8 mouse cellular contexts compared by ENCODE assay signal in genomic region chr17:35909919-35910369, GRCm38 (mm10). TPM values are rescaled to one million over a fixed set of nuclear protein-coding genes. Genes with fewer than 3 reads are reported as not detected.
A peak's percentile ranks its signal among the peaks of the same experiment; 100 is the strongest.
DNase-seq lines count a peak whose midpoint lies in the region; ATAC-seq and TF ChIP-seq lines count a peak whose summit lies in the region.

Gene Atat1, minus strand, starts transcription at chr17:35910075.

- peaks cover 39% of the 10 kb centered on the region for H3K4me1 ChIP-seq in forebrain, embryonic 15.5 days
- peaks cover 8% of the 10 kb centered on the region for H3K4me1 ChIP-seq in lung, adult 2 months (ENCODE audit: control insufficient read depth, insufficient read depth, low read length)

- TF ChIP-seq CTCF in lung, adult 2 months (IDR thresholded peaks at IDR 0.05; ENCODE audit: insufficient read depth, low read length): no peak

- peak within 1 kb of the TSS; percentile 89 for H3K4me3 ChIP-seq in forebrain, embryonic 15.5 days
- peak within 1 kb of the TSS; percentile 92 for H3K4me3 ChIP-seq in lung, adult 2 months (replicated peaks; ENCODE audit: extremely low read depth, low read depth, low read length)

- 3% methylated on average over 25 of the region's 25 CpGs for whole genome bisulfite sequencing in forebrain, embryonic 15.5 days
- WGBS in lung, adult 2 months: 1% methylated on average over 25 of the region's 25 CpGs

- peaks cover 35% of the 10 kb centered on the region for H3K36me3 ChIP-seq in forebrain, embryonic 15.5 days

- peak within 1 kb of the TSS; percentile 76 for H3K4me2 ChIP-seq in forebrain, embryonic 15.5 days (replicated peaks)

- ATAC-seq in forebrain, embryonic 15.5 days (replicated peaks): peak; percentile 91
- ATAC-seq in neutrophil, adult 5-6 weeks (ENCODE audit: extremely low read depth, insufficient number of reproducible peaks, low FRiP score, poor library complexity, severe bottlenecking): peak; percentile 93

- H3K27ac ChIP-seq in forebrain, embryonic 15.5 days (replicated peaks): peak within 1 kb of the TSS; percentile 89

- peak; percentile 91 for DNase-seq in ES-CJ7 (ENCODE audit: low read depth, low spot score)
- peak; percentile 83 for DNase-seq in cerebellum, adult 11 months
- peak; percentile 89 for DNase-seq in heart, postnatal 25 days (ENCODE audit: low spot score)
- peak; percentile 90 to 96 for DNase-seq in layer of hippocampus, adult 18-20 months (ENCODE audit: low spot score in 2 of 2)
- peak; percentile 95 for DNase-seq in lung, adult 2 months
- peak; percentile 87 to 89 for DNase-seq in thymus, adult 18-20 months

- H3K9ac ChIP-seq in forebrain, embryonic 15.5 days (replicated peaks): peak within 1 kb of the TSS; percentile 92

- intact Hi-C loops in heart, postnatal 25 days (cut with DNase I): no loop called here

- no peaks in the 10 kb centered on the region for H3K9me3 ChIP-seq in forebrain, embryonic 15.5 days

- no peaks in the 10 kb centered on the region for H3K27me3 ChIP-seq in forebrain, embryonic 15.5 days

- TF ChIP-seq POLR2A in lung, adult 2 months (IDR thresholded peaks at IDR 0.05; ENCODE audit: borderline replicate concordance, extremely low read depth, low read depth, low read length): peak; percentile 74; the same call in 1 of the 2 replicates

RNA-seq across cellular contexts. Expression of gene Atat1, which starts in this region (rescaled TPM):
- polyA plus RNA-seq in forebrain, embryonic 15.5 days (2015; fragmentation: Nextera tagmentation; extraction: Ambion mirVana): 421 and 435 TPM in 2 replicates
- total RNA-seq in heart, postnatal 25 days (2021): 1 to 10 TPM; 7.7 TPM
- total RNA-seq in layer of hippocampus, adult 18-20 months (2021): 10 to 100 TPM; 51.0 to 59.0 TPM
- polyA plus RNA-seq in lung, adult 2 months (2012; rRNA removed): 49.4 and 57.7 TPM in 2 replicates
- 26.9 and 31.3 TPM in 2 replicates for total RNA-seq in neutrophil, adult 5-6 weeks (2017)

Comparison
In these comparisons a context has a peak if more than half of its experiments do, and no peak if none do; other contexts are left out.
1. Peak in every context shown above with its lines: DNase-seq, ATAC-seq, H3K4me3 ChIP-seq and H3K27ac ChIP-seq.